Mouse (Mus musculus): ENCODE data around the gene Il21r.

The Il21r gene

GRCm38 (mm10) chr7:125574832-125575231 is 28.4 kb upstream of the Il21r start:
- DNase-seq (ENCODE audit: low read depth, low spot score) = no peak

- no peak for DNase-seq (ENCODE audit: low read depth, low spot score)
Observed at GRCm38 (mm10) chr7:125575738-125576540, 27.3 kb upstream of the Il21r start.

- no peak for DNase-seq (ENCODE audit: low read depth, low spot score)
Observed at GRCm38 (mm10) chr7:125576982-125577381, 26.2 kb upstream of the Il21r start.

GRCm38 (mm10) chr7:125577486-125578088 is 25.6 kb upstream of the Il21r start:
- no peak for DNase-seq (ENCODE audit: low read depth, low spot score)

- DNase-seq (ENCODE audit: low read depth, low spot score) = no peak
Observed at GRCm38 (mm10) chr7:125578106-125578505, 25.1 kb upstream of the Il21r start.

GRCm38 (mm10) chr7:125579545-125580219 is 23.5 kb upstream of the Il21r start:
- no peak for DNase-seq (ENCODE audit: low read depth, low spot score)

- no peak for DNase-seq (ENCODE audit: low read depth, low spot score)
Observed at GRCm38 (mm10) chr7:125580220-125580549, 23.0 kb upstream of the Il21r start.

GRCm38 (mm10) chr7:125580625-125581316 is 22.5 kb upstream of the Il21r start:
- DNase-seq (ENCODE audit: low read depth, low spot score) = no peak

GRCm38 (mm10) chr7:125581317-125581672 is 21.9 kb upstream of the Il21r start:
- DNase-seq (ENCODE audit: low read depth, low spot score) = peak; percentile 60

- DNase-seq (ENCODE audit: low read depth, low spot score) = no peak
Observed at GRCm38 (mm10) chr7:125583325-125584004, 19.8 kb upstream of the Il21r start.

GRCm38 (mm10) chr7:125584005-125584369 is 19.2 kb upstream of the Il21r start:
- no peak for DNase-seq (ENCODE audit: low read depth, low spot score)

GRCm38 (mm10) chr7:125586355-125586754 is 16.9 kb upstream of the Il21r start:
- no peak for DNase-seq (ENCODE audit: low read depth, low spot score)

GRCm38 (mm10) chr7:125588721-125589120 is 14.5 kb upstream of the Il21r start:
- no peak for DNase-seq (ENCODE audit: low read depth, low spot score)

GRCm38 (mm10) chr7:125589896-125590295 is 13.3 kb upstream of the Il21r start:
- no peak for DNase-seq (ENCODE audit: low read depth, low spot score)

- no peak for DNase-seq (ENCODE audit: low read depth, low spot score)
Observed at GRCm38 (mm10) chr7:125593831-125594230, 9.4 kb upstream of the Il21r start.

GRCm38 (mm10) chr7:125596406-125596805 is 6.8 kb upstream of the Il21r start:
- no peak for DNase-seq (ENCODE audit: low read depth, low spot score)

- DNase-seq (ENCODE audit: low read depth, low spot score) = no peak
Observed at GRCm38 (mm10) chr7:125597083-125597482, 6.1 kb upstream of the Il21r start.

- no peak for DNase-seq (ENCODE audit: low read depth, low spot score)
Observed at GRCm38 (mm10) chr7:125597516-125598347, 5.5 kb upstream of the Il21r start.

- DNase-seq (ENCODE audit: low read depth, low spot score) = no peak
Observed at GRCm38 (mm10) chr7:125599373-125599973, 3.8 kb upstream of the Il21r start.

- DNase-seq (ENCODE audit: low read depth, low spot score) = no peak
Observed at GRCm38 (mm10) chr7:125600136-125600535, 3.1 kb upstream of the Il21r start.
